Mouse (Mus musculus) lung, postnatal 0 days (tissue): ENCODE data around the gene Bpifb1.

Experiments used
- CTCF ChIP-seq: IDR thresholded peaks from 2 replicates; pipeline ENCODE4 v1.5.1; 2016; ENCODE audit warnings: antibody characterized with exemption, mild to moderate bottlenecking
- EP300 ChIP-seq: IDR thresholded peaks from 2 replicates; pipeline ENCODE4 v1.6.1; 2016; ENCODE audit warnings: antibody characterized with exemption, mild to moderate bottlenecking, control low read depth

DNA sequence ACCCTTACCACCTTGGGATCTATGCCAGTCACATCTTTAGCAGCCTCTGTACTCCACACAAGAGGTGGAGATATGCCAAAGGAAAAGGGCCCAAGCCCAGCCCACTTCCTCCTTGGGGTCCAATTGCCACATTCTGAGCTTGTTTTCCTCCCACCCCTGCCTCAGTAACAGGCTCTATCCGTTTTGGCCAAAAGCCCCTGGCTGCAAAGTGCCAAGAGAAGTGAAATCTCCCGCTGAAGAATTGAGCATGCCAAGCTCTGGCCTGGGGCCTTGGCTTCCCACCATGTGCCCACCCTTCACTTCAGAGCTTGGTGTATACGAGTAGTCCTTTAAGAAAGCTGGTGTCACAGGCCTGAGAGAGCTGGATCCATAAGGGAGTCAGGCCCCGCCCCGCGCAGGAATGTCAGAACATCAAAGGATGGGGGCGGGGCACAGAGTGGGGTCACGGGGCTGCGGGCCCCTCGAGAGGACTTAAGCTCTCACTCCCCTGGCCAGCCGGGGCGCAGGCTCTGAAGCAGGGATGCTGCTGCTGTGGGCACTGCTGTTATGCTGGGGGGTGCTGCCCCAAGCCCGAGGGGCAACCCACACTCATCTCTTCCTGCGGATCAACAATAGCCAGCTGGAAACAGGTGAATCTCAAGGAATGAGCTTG lies 32.8 kb downstream of the Bpifb1 start, which contains the start of gene Bpifb5:
- TF ChIP-seq CTCF: no peak
- peak; percentile 80 for TF ChIP-seq EP300
